Comparison of ENCODE assay signal across 7 mouse cellular contexts in genomic region chr11:32267188-32267884, GRCm38 (mm10). TPM values are rescaled to one million over a fixed set of nuclear protein-coding genes. Genes with fewer than 3 reads are reported as not detected.
DNase-seq lines count a peak whose midpoint lies in the region; ATAC-seq and TF ChIP-seq lines count a peak whose summit lies in the region.

Nprl3 (minus strand) TSS chr11:32267707.

- 0 out of 2 replicates have a peak, but pooled peaks have one; percentile 42 for TF ChIP-seq EP300 in heart, adult 2 months (IDR thresholded peaks at IDR 0.05; ENCODE audit: insufficient read depth, low read depth, low read length)

- peak; percentile 98 to 99 for DNase-seq in adrenal gland, postnatal 36 days
- DNase-seq in heart, adult 2 months = peak; percentile 98
- DNase-seq in kidney, adult 8-10 months = peak; percentile 95
- peak; percentile 96 to 97 for DNase-seq in spleen, postnatal 10 days (ENCODE audit: low spot score in 2 of 2)

- TF ChIP-seq POLR2A in heart, adult 2 months (IDR thresholded peaks at IDR 0.05; ENCODE audit: insufficient read depth, low read depth, low read length) = peak; percentile 91

- peaks cover 7% of the 10 kb centered on the region for H3K79me2 ChIP-seq in heart, adult 2 months (replicated peaks; ENCODE audit: control insufficient read depth, insufficient read depth, low read length)

- no peaks in the 10 kb centered on the region for H3K27me3 ChIP-seq in embryonic facial prominence, embryonic 13.5 days
- H3K27me3 ChIP-seq in heart, adult 2 months (ENCODE audit: control insufficient read depth, insufficient read depth, low read length) = no peaks in the 10 kb centered on the region
- no peaks in the 10 kb centered on the region for H3K27me3 ChIP-seq in limb, embryonic 13.5 days
- no peaks in the 10 kb centered on the region; the same call in 1 of the 2 replicates for H3K27me3 ChIP-seq in midbrain, embryonic 16.5 days (ENCODE audit: control insufficient read depth, insufficient read depth, low read depth, low read length)

- peaks cover 19% of the 10 kb centered on the region for H3K4me1 ChIP-seq in embryonic facial prominence, embryonic 13.5 days
- peaks cover 3% of the 10 kb centered on the region for H3K4me1 ChIP-seq in heart, adult 2 months (ENCODE audit: control insufficient read depth, insufficient read depth, low read length)
- H3K4me1 ChIP-seq in limb, embryonic 13.5 days = peaks cover 16% of the 10 kb centered on the region
- H3K4me1 ChIP-seq in midbrain, embryonic 16.5 days (ENCODE audit: control insufficient read depth, insufficient read depth, low read length) = peaks cover 14% of the 10 kb centered on the region

- whole genome bisulfite sequencing in embryonic facial prominence, embryonic 13.5 days = under 1% methylated on average over 54 of the region's 54 CpGs
- under 1% methylated on average over 54 of the region's 54 CpGs for WGBS in heart, adult 2 months
- WGBS in limb, embryonic 13.5 days = under 1% methylated on average over 54 of the region's 54 CpGs
- WGBS in midbrain, embryonic 16.5 days = under 1% methylated on average over 54 of the region's 54 CpGs

- no peaks in the 10 kb centered on the region for H3K9me3 ChIP-seq in embryonic facial prominence, embryonic 13.5 days
- H3K9me3 ChIP-seq in limb, embryonic 13.5 days = no peaks in the 10 kb centered on the region
- no peaks in the 10 kb centered on the region for H3K9me3 ChIP-seq in midbrain, embryonic 16.5 days (replicated peaks; ENCODE audit: control insufficient read depth, low read length, poor library complexity, severe bottlenecking)

- ATAC-seq in embryonic facial prominence, embryonic 13.5 days (ENCODE audit: insufficient number of reproducible peaks, insufficient read depth, low FRiP score, low TSS enrichment, low read depth) = peak; percentile 98
- peak; percentile 98 for ATAC-seq in limb, embryonic 13.5 days (ENCODE audit: low FRiP score, low read depth)
- ATAC-seq in midbrain, embryonic 16.5 days = peak; percentile 99

- H3K4me3 ChIP-seq in embryonic facial prominence, embryonic 13.5 days = peak within 1 kb of the TSS; percentile 84
- peak within 1 kb of the TSS; percentile 81 for H3K4me3 ChIP-seq in heart, adult 2 months
- H3K4me3 ChIP-seq in limb, embryonic 13.5 days = peak within 1 kb of the TSS; percentile 75
- H3K4me3 ChIP-seq in midbrain, embryonic 16.5 days (ENCODE audit: low read depth, low read length) = peak within 1 kb of the TSS; percentile 78

- peak; percentile 12; the same call in 1 of the 2 replicates for TF ChIP-seq CTCF in heart, adult 2 months (IDR thresholded peaks at IDR 0.05)

- H3K36me3 ChIP-seq in embryonic facial prominence, embryonic 13.5 days = peaks cover 6% of the 10 kb centered on the region
- H3K36me3 ChIP-seq in heart, adult 2 months (ENCODE audit: control insufficient read depth, insufficient read depth, low read length) = peaks cover 3% of the 10 kb centered on the region; the same call in 1 of the 2 replicates
- H3K36me3 ChIP-seq in limb, embryonic 13.5 days = peaks cover 4% of the 10 kb centered on the region; the same call in 1 of the 2 replicates
- H3K36me3 ChIP-seq in midbrain, embryonic 16.5 days (ENCODE audit: control insufficient read depth, insufficient read depth, low read length) = 0 out of 2 replicates have a peak, but pooled peaks cover 5% of the 10 kb centered on the region

- intact Hi-C loops in heart, adult 2 months (cut with DNase I) = loop anchor here (5.0 kb wide), 1 partner anchor 45 kb away; the partner anchor contains the start of gene Rhbdf1

- H3K9ac ChIP-seq in embryonic facial prominence, embryonic 13.5 days = peak within 1 kb of the TSS; percentile 97
- peak within 1 kb of the TSS; percentile 95 for H3K9ac ChIP-seq in heart, adult 2 months (ENCODE audit: low read depth, low read length)
- peak within 1 kb of the TSS; percentile 91 for H3K9ac ChIP-seq in limb, embryonic 13.5 days
- peak within 1 kb of the TSS; percentile 82 for H3K9ac ChIP-seq in midbrain, embryonic 16.5 days (ENCODE audit: low read depth, low read length)

- peak within 1 kb of the TSS; percentile 96 for H3K27ac ChIP-seq in embryonic facial prominence, embryonic 13.5 days
- peak within 1 kb of the TSS; percentile 93 for H3K27ac ChIP-seq in heart, adult 2 months
- H3K27ac ChIP-seq in limb, embryonic 13.5 days = peak within 1 kb of the TSS; percentile 91
- H3K27ac ChIP-seq in midbrain, embryonic 16.5 days (ENCODE audit: low read length) = peak within 1 kb of the TSS; percentile 95

- H3K4me2 ChIP-seq in embryonic facial prominence, embryonic 13.5 days = peak within 1 kb of the TSS; percentile 59
- H3K4me2 ChIP-seq in limb, embryonic 13.5 days (replicated peaks) = peak within 1 kb of the TSS; percentile 66
- H3K4me2 ChIP-seq in midbrain, embryonic 16.5 days (ENCODE audit: low read length) = peak within 1 kb of the TSS; percentile 63

RNA-seq across cellular contexts. Expression of gene Nprl3, which starts in this region (rescaled TPM):
- total RNA-seq in adrenal gland, postnatal 36 days (2021) = 10 to 100 TPM; 62.9 to 65.2 TPM
- polyA plus RNA-seq in embryonic facial prominence, embryonic 13.5 days (2015; fragmentation: Nextera tagmentation; extraction: Ambion mirVana) = 42.6 and 46.9 TPM in 2 replicates
- 10 to 100 TPM; 27.1 to 27.2 TPM for total RNA-seq in heart, adult 2 months (2021)
- 59.5 and 79.9 TPM in 2 replicates for polyA plus RNA-seq in heart, adult 2 months (2012; rRNA removed)
- polyA plus RNA-seq in limb, embryonic 13.5 days (2015; fragmentation: Nextera tagmentation; extraction: Ambion mirVana) = 46.0 and 47.0 TPM in 2 replicates
- 45.3 and 52.4 TPM in 2 replicates for polyA plus RNA-seq in midbrain, embryonic 16.5 days (2015; fragmentation: Nextera tagmentation; extraction: Ambion mirVana)

Comparison
In these comparisons a context has a peak if more than half of its experiments do, and no peak if none do; other contexts are left out.
1. Peak in every context shown above with its lines: DNase-seq, ATAC-seq, H3K4me3 ChIP-seq and H3K27ac ChIP-seq.